Mouse (Mus musculus): Measurements from ENCODE around the gene 2610044O15Rik8. TPM values are rescaled to one million over a fixed set of nuclear protein-coding genes. Genes with fewer than 3 reads are reported as not detected.
"Not testable (repeated sequence)": the region's sequence is repeated elsewhere in the genome, so short reads cannot be mapped to it uniquely, and the experiment has no call there.

2610044O15Rik8 gene
- total RNA-seq (2018; cell fraction: chromatin; rRNA removed), result 10 to 100 TPM in 21 of 26 experiments, 1 to 10 TPM in 5; 2.1 to 45.9 (median 24.0) TPM
- 10 to 100 TPM in 7 of 26 experiments, 1 to 10 TPM in 19; 2.6 to 14.2 (median 9.0) TPM for total RNA-seq (2018; cell fraction: cytosol; rRNA removed)
- total RNA-seq (2018; cell fraction: nucleus; rRNA removed), result 10 to 100 TPM in 14 of 26 experiments, 1 to 10 TPM in 12; 1.1 to 38.2 (median 10.8) TPM
- 8.3 to 19.0 TPM (median 11.8 TPM) in 3 replicates for polyA plus RNA-seq (2018)

GRCm38 (mm10) chr8:129234027-129234733 lies at the start of gene 2610044O15Rik8:
TSS of gene 2610044O15Rik8 (minus strand) at chr8:129234406.
- 1% methylated on average over 18 of the region's 18 CpGs for WGBS (ENCODE audit: missing documents)
- H3K36me3 ChIP-seq (ENCODE audit: inconsistent target), result no peaks in the 10 kb centered on the region
- H3K27ac ChIP-seq, result peak within 1 kb of the TSS; percentile 68
- H3K4me3 ChIP-seq (ENCODE audit: inconsistent target), result peak within 1 kb of the TSS; percentile 65
- peaks cover 16% of the 10 kb centered on the region; the same call in 1 of the 2 replicates for H3K79me2 ChIP-seq (ENCODE audit: inconsistent target)

- Histone ChIP-seq H3K27ac (no peak overlapping the region), H3K79me2 (ENCODE audit: inconsistent target) (no peaks in the 10 kb centered on the region), H3K36me3 (ENCODE audit: inconsistent target) (no peaks in the 10 kb centered on the region), H3K4me3 (ENCODE audit: inconsistent target) (no peak overlapping the region)
- WGBS (ENCODE audit: missing documents), result no CpG with 5 or more reads among the region's 1 CpGs
These were observed 31.7 kb upstream of the 2610044O15Rik8 start for GRCm38 (mm10) chr8:129265918-129266317.

GRCm38 (mm10) chr8:129264296-129264695 lies 30.1 kb upstream of the 2610044O15Rik8 start:
- no peaks in the 10 kb centered on the region for H3K79me2 ChIP-seq (ENCODE audit: inconsistent target)
- H3K4me3 ChIP-seq (ENCODE audit: inconsistent target), result peak overlapping the region; percentile 57; the same call in 1 of the 2 replicates
- 78% methylated on average over 1 of the region's 2 CpGs for WGBS (ENCODE audit: missing documents)
- H3K27ac ChIP-seq, result no peak overlapping the region
- H3K36me3 ChIP-seq (ENCODE audit: inconsistent target), result no peaks in the 10 kb centered on the region

GRCm38 (mm10) chr8:129263211-129263927 lies 29.2 kb upstream of the 2610044O15Rik8 start:
- H3K4me3 ChIP-seq (ENCODE audit: inconsistent target), result peak overlapping the region; percentile 57
- H3K79me2 ChIP-seq (ENCODE audit: inconsistent target); H3K36me3 ChIP-seq (ENCODE audit: inconsistent target): not testable (repeated sequence)
- under 1% methylated on average over 22 of the region's 24 CpGs for WGBS (ENCODE audit: missing documents)
- peak overlapping the region; percentile 52 for H3K27ac ChIP-seq

GRCm38 (mm10) chr8:129233664-129234026 lies 561 bp downstream of the 2610044O15Rik8 start:
- 2% methylated on average over 9 of the region's 9 CpGs for WGBS (ENCODE audit: missing documents)
- Histone ChIP-seq H3K27ac (peak overlapping the region; percentile 68), H3K36me3 (ENCODE audit: inconsistent target) (no peaks in the 10 kb centered on the region), H3K4me3 (ENCODE audit: inconsistent target) (peak overlapping the region; percentile 65), H3K79me2 (ENCODE audit: inconsistent target) (peaks cover 16% of the 10 kb centered on the region; the same call in 1 of the 2 replicates)

Other genes with a start within 250 kb of the 2610044O15Rik8 start
- not detected in 3 replicates for gene Ccdc7a, start 168.9 kb downstream of the 2610044O15Rik8 start, polyA plus RNA-seq (2018)
- gene Ccdc7b, start 167.3 kb downstream of the 2610044O15Rik8 start, polyA plus RNA-seq (2018), result not detected in 3 replicates
- not detected in 3 replicates for gene Gm10999, start 102.7 kb downstream of the 2610044O15Rik8 start, polyA plus RNA-seq (2018)

Data from macrophage (primary cell).